Mouse (Mus musculus): ENCODE results near the gene Socs3.
A peak's percentile ranks its signal among the peaks of the same experiment; 100 is the strongest.

Socs3 gene

GRCm38 (mm10) chr11:117955621-117956020, 14.2 kb downstream of the Socs3 start:
- no peak for DNase-seq (ENCODE audit: low read depth, low spot score)

- DNase-seq (ENCODE audit: low read depth, low spot score) = no peak
Observed at GRCm38 (mm10) chr11:117954819-117955218, 15.0 kb downstream of the Socs3 start.

GRCm38 (mm10) chr11:117954094-117954493, 15.8 kb downstream of the Socs3 start:
- DNase-seq (ENCODE audit: low read depth, low spot score) = peak; percentile 66

- no peak for DNase-seq (ENCODE audit: low read depth, low spot score)
Observed at GRCm38 (mm10) chr11:117952174-117952933, 17.5 kb downstream of the Socs3 start.

GRCm38 (mm10) chr11:117951391-117951790, 18.5 kb downstream of the Socs3 start:
- no peak for DNase-seq (ENCODE audit: low read depth, low spot score)

GRCm38 (mm10) chr11:117949392-117950091, 20.3 kb downstream of the Socs3 start:
- DNase-seq (ENCODE audit: low read depth, low spot score) = peak; percentile 96

- no peak for DNase-seq (ENCODE audit: low read depth, low spot score)
Observed at GRCm38 (mm10) chr11:117946996-117947419, 22.8 kb downstream of the Socs3 start.

- DNase-seq (ENCODE audit: low read depth, low spot score) = no peak
Observed at GRCm38 (mm10) chr11:117946195-117946979, 23.5 kb downstream of the Socs3 start.

GRCm38 (mm10) chr11:117941848-117942247, 28.0 kb downstream of the Socs3 start:
- DNase-seq (ENCODE audit: low read depth, low spot score) = peak; percentile 83

- peak; percentile 81 for DNase-seq (ENCODE audit: low read depth, low spot score)
Observed at GRCm38 (mm10) chr11:117941325-117941834, 28.5 kb downstream of the Socs3 start.

- no peak for DNase-seq (ENCODE audit: low read depth, low spot score)
Observed at GRCm38 (mm10) chr11:117940881-117941280, 29.0 kb downstream of the Socs3 start.

- DNase-seq (ENCODE audit: low read depth, low spot score) = peak; percentile 73
Observed at GRCm38 (mm10) chr11:117939741-117940285, 30.0 kb downstream of the Socs3 start.

GRCm38 (mm10) chr11:117939004-117939730, 30.7 kb downstream of the Socs3 start:
- no peak for DNase-seq (ENCODE audit: low read depth, low spot score)

GRCm38 (mm10) chr11:117936202-117936601, 33.6 kb downstream of the Socs3 start:
- DNase-seq (ENCODE audit: low read depth, low spot score) = peak; percentile 63

- peak; percentile 95 for DNase-seq (ENCODE audit: low read depth, low spot score)
Observed at GRCm38 (mm10) chr11:117935616-117936015, 34.2 kb downstream of the Socs3 start.

GRCm38 (mm10) chr11:117934576-117935368, 35.1 kb downstream of the Socs3 start:
- DNase-seq (ENCODE audit: low read depth, low spot score) = no peak

GRCm38 (mm10) chr11:117934168-117934567, 35.7 kb downstream of the Socs3 start:
- DNase-seq (ENCODE audit: low read depth, low spot score) = peak; percentile 88

GRCm38 (mm10) chr11:117932195-117932594, 37.7 kb downstream of the Socs3 start:
- peak; percentile 97 for DNase-seq (ENCODE audit: low read depth, low spot score)

GRCm38 (mm10) chr11:117931576-117931975, 38.3 kb downstream of the Socs3 start:
- DNase-seq (ENCODE audit: low read depth, low spot score) = no peak

GRCm38 (mm10) chr11:117930781-117931338, 39.0 kb downstream of the Socs3 start:
- no peak for DNase-seq (ENCODE audit: low read depth, low spot score)

Data from 3T3-L1 (cell line).